Mouse (Mus musculus): ENCODE results near the gene Man1b1.

DNA sequence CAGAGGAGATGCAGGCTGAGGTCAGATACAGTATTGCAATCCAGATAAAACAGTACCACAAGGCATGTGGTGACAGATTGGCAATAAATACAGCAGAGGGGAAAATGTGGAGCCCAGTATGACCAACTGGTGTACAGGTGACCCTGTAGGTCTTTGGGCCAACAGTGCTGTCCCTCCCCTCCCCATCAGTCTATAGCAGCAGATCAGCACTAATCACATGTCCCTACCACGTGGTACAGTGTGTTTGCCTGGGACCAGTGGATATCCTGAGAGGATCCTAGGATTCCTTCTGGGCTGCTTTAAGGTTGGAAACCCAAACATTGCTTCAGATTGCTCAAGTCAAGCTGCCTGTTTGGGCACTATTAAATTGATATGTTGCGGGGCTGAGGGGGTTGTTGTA lies 1.4 kb downstream of the Man1b1 start:
- TF ChIP-seq POLR2A (IDR thresholded peaks at IDR 0.05; ENCODE audit: low read depth, low read length), result no peak
- no peak for TF ChIP-seq CTCF (IDR thresholded peaks at IDR 0.05; ENCODE audit: borderline replicate concordance, insufficient read depth, low read length)
